Mouse (Mus musculus) E14TG2a.4 (cell line): ENCODE results near the gene Gm21972.

ENCODE experiments used
- CTCF ChIP-seq: conservative IDR thresholded peaks from 2 replicates; pipeline ENCODE4 v1.5.1; 2014; ENCODE audit warnings: low read length
- NANOG ChIP-seq: IDR thresholded peaks from 2 replicates; pipeline ENCODE4 v1.6.1; 2014; ENCODE audit warnings: borderline replicate concordance, low read length, mixed read lengths

- TF ChIP-seq CTCF (no peak), NANOG (peak; percentile 82)
Measured at GRCm38 (mm10) chr1:86187856-86188255, 54.4 kb downstream of the Gm21972 start.
